Mouse (Mus musculus): Measurements from ENCODE around the gene Exosc10.

- TF ChIP-seq CTCF (IDR thresholded peaks at IDR 0.05; ENCODE audit: low read depth) (no peak), EP300 (optimal IDR thresholded peaks at IDR 0.05) (no peak)
Measured at GRCm38 (mm10) chr4:148620718-148621117, 62.5 kb downstream of the Exosc10 start.
